Mouse (Mus musculus) brain, embryonic 14.5 days (tissue): ENCODE results near the gene Ubfd1.

Source experiments
- CTCF ChIP-seq: fragments of 200-500 bp; IDR thresholded peaks from 2 replicates; pipeline ENCODE4 v1.5.1; 2012; ENCODE audit warnings: inconsistent platforms, mild to moderate bottlenecking, moderate library complexity, borderline replicate concordance; ENCODE audit not compliant: insufficient read depth, insufficient read length; ENCODE audit errors: extremely low read depth
- POLR2A ChIP-seq: fragments of 200-500 bp; IDR thresholded peaks from 2 replicates; pipeline ENCODE4 v1.6.1; 2012; ENCODE audit warnings: mild to moderate bottlenecking, inconsistent platforms, borderline replicate concordance; ENCODE audit not compliant: poor library complexity, insufficient read depth, insufficient read length, severe bottlenecking; ENCODE audit errors: extremely low read depth

- TF ChIP-seq CTCF (no peak), POLR2A (no peak)
Measured at GRCm38 (mm10) chr7:122081071-122081470, 14.1 kb downstream of the Ubfd1 start.
